Mouse (Mus musculus): Measurements from ENCODE around the gene Col8a2. TPM values are rescaled to one million over a fixed set of nuclear protein-coding genes. Genes with fewer than 3 reads are reported as not detected.

Col8a2 gene
- polyA plus RNA-seq (2012), result not detected in 2 replicates

GRCm38 (mm10) chr4:126286492-126286891 is at the start of gene Col8a2:
TSS of gene Col8a2 (plus strand) at chr4:126286793.
- TF ChIP-seq GATA1 (IDR thresholded peaks at IDR 0.05; ENCODE audit: low read length), result no peak

GRCm38 (mm10) chr4:126237721-126238242 is 48.8 kb upstream of the Col8a2 start:
- TF ChIP-seq GATA1 (IDR thresholded peaks at IDR 0.05; ENCODE audit: low read length), result no peak

GRCm38 (mm10) chr4:126239862-126240475 is 46.6 kb upstream of the Col8a2 start:
- TF ChIP-seq GATA1 (IDR thresholded peaks at IDR 0.05; ENCODE audit: low read length), result no peak

- no peak for TF ChIP-seq GATA1 (IDR thresholded peaks at IDR 0.05; ENCODE audit: low read length)
Observed at GRCm38 (mm10) chr4:126241956-126242355, 44.6 kb upstream of the Col8a2 start.

GRCm38 (mm10) chr4:126242510-126242909 is 44.1 kb upstream of the Col8a2 start:
- no peak for TF ChIP-seq GATA1 (IDR thresholded peaks at IDR 0.05; ENCODE audit: low read length)

GRCm38 (mm10) chr4:126246202-126246889 is 40.2 kb upstream of the Col8a2 start:
- no peak for TF ChIP-seq GATA1 (IDR thresholded peaks at IDR 0.05; ENCODE audit: low read length)

GRCm38 (mm10) chr4:126248261-126248868 is 38.2 kb upstream of the Col8a2 start:
- TF ChIP-seq GATA1 (IDR thresholded peaks at IDR 0.05; ENCODE audit: low read length), result no peak

GRCm38 (mm10) chr4:126250659-126251058 is 35.9 kb upstream of the Col8a2 start:
- no peak for TF ChIP-seq GATA1 (IDR thresholded peaks at IDR 0.05; ENCODE audit: low read length)

GRCm38 (mm10) chr4:126251655-126252254 is 34.8 kb upstream of the Col8a2 start:
- TF ChIP-seq GATA1 (IDR thresholded peaks at IDR 0.05; ENCODE audit: low read length), result no peak

- no peak for TF ChIP-seq GATA1 (IDR thresholded peaks at IDR 0.05; ENCODE audit: low read length)
Observed at GRCm38 (mm10) chr4:126252411-126253237, 34.0 kb upstream of the Col8a2 start.

- TF ChIP-seq GATA1 (IDR thresholded peaks at IDR 0.05; ENCODE audit: low read length), result no peak
Observed at GRCm38 (mm10) chr4:126253637-126254272, 32.8 kb upstream of the Col8a2 start.

- no peak for TF ChIP-seq GATA1 (IDR thresholded peaks at IDR 0.05; ENCODE audit: low read length)
Observed at GRCm38 (mm10) chr4:126254315-126255112, 32.1 kb upstream of the Col8a2 start.

- no peak for TF ChIP-seq GATA1 (IDR thresholded peaks at IDR 0.05; ENCODE audit: low read length)
Observed at GRCm38 (mm10) chr4:126255113-126256001, 31.2 kb upstream of the Col8a2 start.

Data from G1E-ER4 (cell line).